Mouse (Mus musculus) neural tube, embryonic 10.5 days (tissue): ENCODE measurements around the gene Fnbp1.

Experiments used
- DNase-seq: peaks from one replicate; pipeline ENCODE4 v3.0.0-alpha.2; 2017; ENCODE audit warnings: low spot score; ENCODE audit errors: extremely low spot score

The Fnbp1 gene

GRCm38 (mm10) chr2:30983024-30983423 lies 158.8 kb downstream of the Fnbp1 start:
- DNase-seq: no peak

- DNase-seq: peak; percentile 99
Measured at GRCm38 (mm10) chr2:30981790-30982513, 159.9 kb downstream of the Fnbp1 start, which contains the start of the genes BC005624 and Usp20. TSS of gene BC005624 (minus strand) at chr2:30982201. TSS of gene Usp20 (plus strand) at chr2:30982279.
